Mouse (Mus musculus): ENCODE results near the gene Maml3. TPM values are rescaled to one million over a fixed set of nuclear protein-coding genes. Genes with fewer than 3 reads are reported as not detected.

Maml3 gene
- total RNA-seq, 2 experiments from 2014 or later, result 10.3 to 10.9 TPM

DNA sequence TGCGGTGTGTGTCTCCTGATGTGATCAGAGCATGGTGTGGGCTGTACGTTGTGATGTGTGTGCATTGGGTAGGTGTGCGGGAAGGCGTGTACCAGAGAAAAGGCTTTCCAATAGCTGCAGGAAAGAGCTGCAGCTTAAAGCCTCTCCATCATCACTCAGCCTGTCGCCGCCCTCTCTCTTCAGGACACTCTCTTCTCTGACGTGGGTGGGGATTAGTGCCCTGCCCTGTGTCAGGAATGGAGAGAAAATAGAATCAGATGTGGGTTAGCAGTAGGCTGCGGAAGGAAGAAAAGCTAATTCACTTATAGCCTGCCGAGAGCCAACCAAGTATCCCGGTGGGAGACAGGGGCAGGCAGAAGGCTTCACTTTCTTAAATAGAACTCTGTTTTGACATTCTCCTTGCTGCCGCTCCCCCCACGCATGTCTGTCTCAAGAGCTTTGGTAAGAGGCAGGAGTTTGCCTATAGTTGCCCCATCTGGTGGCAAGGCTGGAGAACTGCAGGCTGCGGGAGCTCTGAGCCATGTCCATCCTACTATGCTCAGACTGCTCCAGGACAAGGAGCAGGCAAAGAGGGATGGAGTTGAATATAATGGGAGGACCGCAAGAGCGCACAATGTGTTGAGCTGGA, 456.7 kb downstream of the Maml3 start:
- peak; percentile 80 to 82 for DNase-seq (ENCODE audit: extremely low spot score in 1 of 2, low spot score in 2 of 2)
- intact Hi-C loops (cut with DNase I), result loop anchor here (1.0 to 2.0 kb wide), 2 partner anchors 65 to 595 kb away; no protein-coding TSS in a partner anchor
- peak overlapping the region; percentile 32 for H3K4me3 ChIP-seq
- TF ChIP-seq CTCF (IDR thresholded peaks at IDR 0.05), result peak; percentile 99
- H3K27ac ChIP-seq, result no peak overlapping the region

DNA sequence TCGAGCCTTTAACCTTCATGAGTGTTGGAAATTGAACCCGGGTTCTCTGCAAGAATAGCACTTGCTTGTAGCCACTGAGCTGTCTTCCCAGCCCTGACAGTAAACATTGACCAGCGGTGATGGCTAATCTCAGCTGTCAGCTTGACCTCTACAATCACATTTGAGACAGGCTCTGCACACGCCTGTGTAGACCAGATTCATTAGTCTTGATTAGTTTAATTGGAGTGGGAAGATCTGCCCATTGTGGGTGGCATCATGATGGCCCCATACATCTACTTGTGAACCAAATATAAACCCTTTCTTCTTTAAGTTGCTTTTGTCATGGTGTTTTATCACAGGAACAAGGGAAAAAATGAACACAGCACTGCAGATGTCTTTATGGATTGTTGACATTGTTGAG, 457.5 kb downstream of the Maml3 start:
- no peak for TF ChIP-seq CTCF (IDR thresholded peaks at IDR 0.05)
- intact Hi-C loops (cut with DNase I), result no loop called here
- no peak for DNase-seq (ENCODE audit: extremely low spot score in 1 of 2, low spot score in 2 of 2)
- H3K4me3 ChIP-seq, result no peak overlapping the region
- no peak overlapping the region for H3K27ac ChIP-seq

DNA sequence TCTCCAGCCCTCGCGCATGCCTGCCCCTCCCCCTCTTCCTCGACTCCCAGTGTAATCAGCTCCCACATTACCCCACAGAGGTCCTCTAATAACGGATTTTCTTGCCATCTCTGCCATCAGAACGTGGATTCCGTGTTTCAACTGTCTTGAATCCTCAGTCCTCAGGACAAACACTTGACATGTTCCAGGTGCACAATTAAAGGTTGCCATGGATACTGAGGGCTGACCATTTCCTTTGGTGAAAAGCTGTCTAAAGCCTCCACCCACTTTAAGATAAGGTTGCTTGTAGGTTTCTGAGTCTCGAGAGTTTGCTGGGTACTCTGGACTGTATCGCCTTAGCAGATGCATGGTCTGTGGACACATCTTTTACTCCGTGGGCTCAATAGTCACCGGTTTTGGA, 458.6 kb downstream of the Maml3 start:
- H3K4me3 ChIP-seq, result no peak overlapping the region
- no peak for TF ChIP-seq CTCF (IDR thresholded peaks at IDR 0.05)
- DNase-seq (ENCODE audit: extremely low spot score in 1 of 2, low spot score in 2 of 2), result no peak
- intact Hi-C loops (cut with DNase I), result no loop called here
- no peak overlapping the region for H3K27ac ChIP-seq

DNA sequence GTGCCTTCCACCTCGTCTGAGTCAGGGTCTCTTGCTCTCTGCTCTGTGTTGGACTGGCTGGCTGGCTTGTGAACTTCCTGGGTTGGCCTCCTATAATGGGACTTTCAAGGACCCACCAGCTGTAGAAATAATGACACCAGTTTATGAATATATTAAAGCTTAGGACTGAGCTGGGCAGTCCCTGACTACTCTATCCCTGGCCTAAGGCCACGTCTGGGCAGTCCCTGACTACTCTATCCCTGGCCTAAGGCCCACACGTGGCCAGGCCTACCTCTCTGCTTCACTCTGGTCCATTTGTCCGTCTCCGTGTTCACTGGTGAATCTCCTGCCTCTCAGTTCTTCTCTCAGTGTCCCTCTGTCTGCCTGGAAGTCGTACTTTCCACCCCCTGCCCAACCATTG, 459.4 kb downstream of the Maml3 start:
- Histone ChIP-seq H3K27ac (no peak overlapping the region), H3K4me3 (no peak overlapping the region)
- intact Hi-C loops (cut with DNase I), result no loop called here
- no peak for DNase-seq (ENCODE audit: extremely low spot score in 1 of 2, low spot score in 2 of 2)
- TF ChIP-seq CTCF (IDR thresholded peaks at IDR 0.05), result no peak

DNA sequence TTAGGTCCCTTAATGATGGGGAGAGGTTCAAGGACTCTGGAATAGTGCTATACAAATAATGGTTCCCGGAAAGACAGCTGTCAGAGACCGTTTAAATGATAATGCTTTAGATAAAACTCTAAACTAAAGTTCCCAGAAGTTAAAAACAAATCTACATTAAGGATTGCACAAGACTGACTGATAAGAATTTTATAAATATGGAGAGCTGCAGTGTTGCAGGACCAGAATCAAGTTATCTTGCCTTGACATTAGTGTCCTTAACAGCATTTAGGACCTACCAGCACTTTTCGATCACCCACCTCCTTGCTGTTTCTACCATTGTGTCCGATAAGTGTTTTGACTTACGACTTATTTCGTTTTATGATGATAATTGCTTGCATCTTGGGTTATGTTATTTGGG, 466.6 kb downstream of the Maml3 start:
- Histone ChIP-seq H3K27ac (no peak overlapping the region), H3K4me3 (no peak overlapping the region)
- DNase-seq (ENCODE audit: extremely low spot score in 1 of 2, low spot score in 2 of 2), result no peak
- TF ChIP-seq CTCF (IDR thresholded peaks at IDR 0.05), result no peak
- intact Hi-C loops (cut with DNase I), result no loop called here

DNA sequence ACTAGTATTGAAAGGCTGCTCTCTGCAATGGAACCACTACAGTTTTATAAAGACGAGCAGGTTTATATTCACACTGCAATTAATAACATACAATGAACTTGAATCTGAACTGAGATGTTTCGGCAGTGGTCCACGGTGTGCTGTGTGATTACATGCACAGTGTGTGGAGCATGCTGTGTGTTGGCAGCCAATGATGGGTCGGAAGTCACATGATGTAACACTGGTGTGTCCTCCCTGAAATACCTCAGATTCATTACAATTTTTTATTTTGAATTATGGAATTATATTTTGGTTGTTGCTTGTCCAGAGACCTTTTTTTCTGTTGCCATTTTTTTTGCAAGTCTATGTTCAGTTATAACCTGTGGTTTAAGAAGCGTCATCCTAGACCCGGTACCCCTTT, 467.6 kb downstream of the Maml3 start:
- Histone ChIP-seq H3K4me3 (no peak overlapping the region), H3K27ac (no peak overlapping the region)
- intact Hi-C loops (cut with DNase I), result no loop called here
- no peak for TF ChIP-seq CTCF (IDR thresholded peaks at IDR 0.05)
- DNase-seq (ENCODE audit: extremely low spot score in 1 of 2, low spot score in 2 of 2), result no peak

DNA sequence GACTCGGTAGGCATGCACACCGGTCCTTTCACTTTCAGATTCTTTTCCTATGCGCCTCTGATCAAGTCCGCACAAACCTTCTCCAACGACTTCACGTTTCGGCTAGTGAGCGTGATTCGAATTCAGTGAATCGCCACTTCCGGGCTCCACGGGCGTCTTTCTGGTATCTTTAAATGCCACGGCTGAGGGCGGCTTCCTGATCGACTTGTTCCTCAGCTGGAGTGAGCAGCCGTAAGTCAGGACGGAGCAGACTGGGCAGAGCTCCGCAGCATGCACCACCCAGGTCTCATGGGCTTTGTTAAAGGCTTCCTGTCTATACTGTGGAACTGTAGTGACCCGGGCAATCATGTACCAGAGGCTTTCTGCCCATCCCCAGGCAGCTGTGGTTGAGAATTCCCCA, 468.2 kb downstream of the Maml3 start:
- TF ChIP-seq CTCF (IDR thresholded peaks at IDR 0.05), result no peak
- Histone ChIP-seq H3K27ac (no peak overlapping the region), H3K4me3 (0 out of 2 replicates have a peak overlapping the region, but pooled peaks have one; percentile 3)
- intact Hi-C loops (cut with DNase I), result no loop called here
- no peak for DNase-seq (ENCODE audit: extremely low spot score in 1 of 2, low spot score in 2 of 2)

DNA sequence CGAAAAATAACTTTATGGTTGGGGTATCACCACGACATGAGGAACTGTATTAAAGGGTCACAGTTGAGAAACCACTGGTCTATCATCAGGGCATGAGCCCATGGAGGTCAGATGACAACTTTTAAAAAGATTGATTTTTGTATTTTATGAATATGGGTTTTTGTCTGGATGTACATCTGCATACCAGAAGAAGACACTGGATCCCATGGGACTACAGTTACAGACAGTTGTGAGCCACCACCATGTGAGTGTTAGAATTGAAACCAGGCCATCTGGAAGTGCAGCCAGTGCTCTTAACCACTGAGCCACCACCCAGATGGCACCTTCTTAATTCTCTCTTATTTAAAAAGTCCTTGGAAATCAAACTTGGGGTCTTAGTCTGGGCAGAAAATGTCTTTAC, 468.9 kb downstream of the Maml3 start:
- intact Hi-C loops (cut with DNase I), result no loop called here

More for the DNA sequence above, 468.9 kb downstream of the Maml3 start:
- no peak overlapping the region for H3K4me3 ChIP-seq
- H3K27ac ChIP-seq, result no peak overlapping the region
- TF ChIP-seq CTCF (IDR thresholded peaks at IDR 0.05), result no peak
- DNase-seq (ENCODE audit: extremely low spot score in 1 of 2, low spot score in 2 of 2), result no peak

Other genes starting within 250 kb of the Maml3 start
- gene Foxo1, start 163.3 kb upstream of the Maml3 start, total RNA-seq (2021), result 10 to 100 TPM; 10.3 to 13.8 TPM